Mouse (Mus musculus) embryo, embryonic 9.5 days (tissue): ENCODE data around the gene Rassf3.

ENCODE experiments used
- DNase-seq: peaks from one replicate; pipeline ENCODE4 v3.0.0-alpha.2; 2017; ENCODE audit errors: extremely low spot score

Gene Rassf3

DNA sequence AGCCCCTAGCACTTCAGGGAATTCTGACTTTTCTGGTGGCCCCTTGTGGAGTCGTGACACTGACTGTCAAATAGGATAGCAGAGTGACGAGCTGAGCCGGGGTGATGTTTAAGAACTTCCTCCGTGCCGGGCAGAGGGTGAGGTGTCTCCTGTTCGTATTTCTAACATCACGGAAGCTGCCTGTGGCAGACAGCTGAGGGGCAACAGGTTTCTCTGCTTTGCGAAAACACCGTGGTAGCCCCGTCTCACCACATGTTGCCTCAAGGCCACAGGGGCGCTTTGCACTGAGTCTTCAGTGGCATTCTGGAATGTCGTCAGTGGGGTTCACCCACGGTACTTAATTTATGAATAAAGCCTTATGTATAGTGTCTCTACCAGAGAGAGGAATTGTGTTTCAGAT is 108.9 kb downstream of the Rassf3 start:
- no peak for DNase-seq

DNA sequence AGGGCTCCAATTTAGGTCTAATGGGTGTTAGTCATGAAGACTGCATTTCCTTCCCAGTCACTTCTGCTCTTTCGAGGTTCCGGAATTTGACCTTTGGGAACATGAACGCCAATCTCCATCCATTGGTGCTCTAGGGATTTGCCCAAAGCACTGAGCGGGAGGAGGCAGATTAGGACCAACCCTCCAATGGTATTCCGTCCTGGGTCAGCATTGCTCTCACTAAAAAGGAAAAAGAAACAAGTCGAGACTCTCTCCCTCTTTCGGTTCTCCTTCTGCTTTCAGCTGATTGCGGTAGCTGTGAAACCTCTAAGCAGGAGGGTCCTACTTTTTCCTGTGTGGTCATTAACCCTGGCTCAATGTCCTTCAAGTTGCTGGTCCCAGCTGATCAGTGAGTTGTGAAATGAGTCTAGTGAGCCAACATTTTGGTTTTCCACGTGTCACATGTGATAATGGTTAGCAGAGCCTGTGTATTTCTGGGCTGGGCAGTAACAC is 110.3 kb downstream of the Rassf3 start:
- DNase-seq: no peak

DNA sequence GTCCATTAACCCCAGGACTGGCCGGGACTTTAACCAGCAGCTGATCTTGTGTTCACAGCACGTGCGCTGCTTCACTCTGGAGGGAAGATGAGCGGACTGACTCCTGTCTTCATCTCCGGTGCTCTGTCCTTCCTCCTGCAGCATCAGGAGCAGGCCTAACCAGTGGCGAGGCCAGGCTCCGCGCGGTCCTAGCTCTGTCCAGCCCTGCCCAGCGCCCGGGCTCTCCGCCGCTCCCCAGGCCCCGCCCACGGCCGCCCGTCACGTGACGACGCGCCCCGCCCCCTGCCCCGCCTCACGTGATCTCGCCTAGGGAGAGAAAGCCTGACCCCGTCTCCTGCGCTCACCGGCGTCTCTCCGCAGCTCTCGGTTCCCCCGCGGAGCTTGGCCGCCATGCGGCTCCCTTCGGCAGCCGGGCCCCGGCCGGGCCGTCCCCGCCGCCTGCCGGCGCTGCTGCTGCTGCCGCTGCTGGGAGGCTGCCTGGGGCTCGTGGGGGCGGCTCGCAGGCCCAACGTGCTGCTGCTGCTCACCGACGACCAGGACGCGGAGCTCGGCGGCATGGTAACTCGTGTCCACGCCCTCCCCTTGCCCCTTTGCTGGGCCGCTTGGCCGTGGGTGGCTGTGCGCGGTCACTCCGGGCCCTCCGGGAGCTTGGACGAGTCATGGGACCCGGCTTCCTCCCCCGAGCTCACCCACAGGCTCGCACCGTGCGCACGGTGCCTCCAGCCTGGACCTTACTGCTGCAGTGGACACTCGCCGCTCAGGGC is 111.2 kb downstream of the Rassf3 start, which contains the start of gene Gns:
Gns (plus strand) TSS at position 290 of the 764 bp plus-strand sequence.
- peak; percentile 99 for DNase-seq

DNA sequence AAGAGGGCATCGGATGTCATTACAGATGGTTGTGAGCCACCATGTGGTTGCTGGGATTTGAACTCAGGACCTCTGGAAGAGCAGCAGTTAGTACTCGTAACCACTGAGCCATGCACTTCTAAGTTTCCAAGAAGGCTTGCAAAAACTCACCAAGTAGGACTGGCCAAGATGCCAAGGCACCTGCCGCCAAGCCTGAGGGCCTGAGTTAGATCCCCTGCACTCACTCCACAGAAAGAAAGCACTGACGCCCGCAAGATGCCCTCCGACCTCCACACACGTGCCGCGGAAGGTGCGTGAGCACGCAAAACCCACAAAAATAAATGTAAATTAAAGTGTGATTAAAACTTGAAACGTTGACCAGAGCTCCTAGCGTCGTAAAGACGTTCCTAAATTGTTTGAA is 111.8 kb downstream of the Rassf3 start:
- DNase-seq: no peak

DNA sequence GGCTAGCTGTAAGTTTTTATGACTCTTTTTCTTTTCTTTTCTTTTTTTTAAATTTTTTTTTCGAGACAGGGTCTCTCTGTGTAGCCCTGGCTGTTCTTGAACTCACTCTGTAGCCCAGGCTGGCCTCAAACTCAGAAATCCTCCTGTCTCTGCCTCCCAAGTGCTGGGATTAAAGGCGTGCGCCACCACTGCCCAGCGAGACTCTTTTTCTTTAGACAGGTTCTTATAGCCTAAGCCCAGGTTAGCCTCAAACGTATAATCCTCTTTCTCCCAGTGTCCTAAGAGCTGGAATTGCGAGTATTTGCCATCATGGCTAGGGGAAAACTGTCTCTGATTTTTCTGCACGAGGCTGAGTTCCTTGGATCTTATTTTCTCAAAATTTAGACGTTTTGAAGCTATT is 112.9 kb downstream of the Rassf3 start:
- no peak for DNase-seq

DNA sequence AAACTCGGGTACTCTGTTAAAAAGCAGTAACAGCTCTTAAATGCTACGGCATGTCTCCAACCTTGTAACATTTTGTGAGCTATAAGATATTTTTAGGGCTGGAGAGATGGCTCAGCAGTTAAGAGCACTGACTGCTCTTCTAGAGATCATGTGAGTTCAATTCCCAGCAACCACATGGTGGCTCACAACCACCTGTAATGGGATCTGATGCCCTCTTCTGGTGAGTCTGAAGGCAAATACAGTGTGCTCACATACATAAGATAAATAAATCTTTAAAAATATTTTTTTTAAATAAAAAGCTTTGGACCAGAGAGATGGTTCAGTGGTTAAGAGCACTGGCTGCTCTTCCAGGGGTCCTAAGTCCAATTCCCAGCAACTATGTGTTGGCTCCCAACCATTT is 115.8 kb downstream of the Rassf3 start:
- no peak for DNase-seq
